In the genomic region with DNA sequence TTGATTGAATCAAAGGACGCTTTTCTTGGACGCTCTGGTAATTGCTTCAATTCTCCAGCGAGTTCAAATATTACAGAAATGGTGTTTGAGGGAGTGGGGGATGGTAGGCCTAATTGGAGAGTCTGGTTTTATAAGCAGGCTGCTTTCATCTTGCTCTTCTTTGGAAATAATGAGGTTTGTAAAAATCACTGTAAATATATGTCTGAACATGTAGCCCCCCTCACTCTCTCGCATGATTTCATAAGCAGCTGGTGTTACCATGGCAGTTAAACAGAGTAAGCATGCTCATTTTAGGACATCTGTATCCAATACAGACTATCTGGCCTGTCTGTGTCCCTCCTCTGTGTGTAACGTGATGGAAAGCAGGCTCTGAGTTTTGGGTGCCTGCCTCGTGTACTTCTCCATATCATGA, we compare ENCODE assay signal across 12 mouse cellular contexts.
DNase-seq lines count a peak whose midpoint lies in the region; ATAC-seq lines count a peak whose summit lies in the region.
"Had no signal": no experiment of that assay in that cellular context is flagged by ENCODE, and none has a peak within 500 bp of the region (broad histone marks: within the 10 kb centered on the region; RNA-seq: fewer than 3 reads in every experiment).

No protein-coding gene starts in this region.

- DNase-seq in kidney, postnatal 10 days, result peak; percentile 12
- no peak for DNase-seq in kidney, adult 11 months
- peak; percentile 33 for DNase-seq in embryo, embryonic 11 days
- peak; percentile 12 for DNase-seq in mesoderm, embryonic 11.5 days (ENCODE audit: low read depth, low spot score)
- DNase-seq in cerebellum, postnatal 10 days, result no peak
- no peak for DNase-seq in left cerebral cortex, postnatal 10 days (ENCODE audit: extremely low spot score in 1 of 2, low spot score in 2 of 2)
- DNase-seq: kidney, adult 9 months; lung, postnatal 14 days; right cerebral cortex, postnatal 4 days; thymus, adult 18-20 months had no signal

- peak; percentile 88 for ATAC-seq in forebrain, embryonic 13.5 days

- no peak overlapping the region for H3K4me2 ChIP-seq in forebrain, embryonic 13.5 days
- H3K4me2 ChIP-seq: neural tube, embryonic 12.5 days had no signal

- peaks cover 7% of the 10 kb centered on the region; the same call in 1 of the 2 replicates for H3K4me1 ChIP-seq in forebrain, embryonic 13.5 days
- H3K4me1 ChIP-seq: neural tube, embryonic 12.5 days had no signal

- H3K36me3 ChIP-seq in forebrain, embryonic 13.5 days (ENCODE audit: poor library complexity, severe bottlenecking), result no peaks in the 10 kb centered on the region
- H3K36me3 ChIP-seq: neural tube, embryonic 12.5 days had no signal

- H3K9me3 ChIP-seq in forebrain, embryonic 13.5 days (replicated peaks), result no peaks in the 10 kb centered on the region
- H3K9me3 ChIP-seq: neural tube, embryonic 12.5 days had no signal

- H3K9ac ChIP-seq in forebrain, embryonic 13.5 days, result no peak overlapping the region
- H3K9ac ChIP-seq: neural tube, embryonic 12.5 days had no signal

- H3K27me3 ChIP-seq in forebrain, embryonic 13.5 days, result no peaks in the 10 kb centered on the region
- H3K27me3 ChIP-seq: neural tube, embryonic 12.5 days had no signal

- H3K4me3 ChIP-seq in forebrain, embryonic 13.5 days, result no peak overlapping the region
- H3K4me3 ChIP-seq: neural tube, embryonic 12.5 days had no signal

- intact Hi-C loops in left cerebral cortex, postnatal 10 days (cut with DNase I), result no loop called here

- 48% methylated on average over 6 of the region's 6 CpGs for WGBS in forebrain, embryonic 13.5 days

- H3K27ac ChIP-seq in forebrain, embryonic 13.5 days, result no peak overlapping the region
- H3K27ac ChIP-seq: neural tube, embryonic 12.5 days had no signal

Comparison
In these comparisons a context has a peak if more than half of its experiments do, and no peak if none do; other contexts are left out.
1. DNase-seq: peak in kidney, postnatal 10 days (single experiment), embryo, embryonic 11 days (single experiment) and mesoderm, embryonic 11.5 days (single experiment); none in kidney, adult 11 months (single experiment), cerebellum, postnatal 10 days (0 of 2) and left cerebral cortex, postnatal 10 days (0 of 2).